Mouse (Mus musculus): ENCODE data around the gene Maml3. TPM values are rescaled to one million over a fixed set of nuclear protein-coding genes. Genes with fewer than 3 reads are reported as not detected.
A peak's percentile ranks its signal among the peaks of the same experiment; 100 is the strongest.

Maml3 gene
- polyA plus RNA-seq, 1 experiment from 2014 or later = 5.6 TPM

GRCm38 (mm10) chr3:51888295-51888661 lies 216.6 kb downstream of the Maml3 start:
- H3K27ac ChIP-seq (ENCODE audit: low read length) = no peak overlapping the region
- TF ChIP-seq EP300 (IDR thresholded peaks at IDR 0.05) (no peak), CTCF (IDR thresholded peaks at IDR 0.05) (no peak)
- no peaks in the 10 kb centered on the region for H3K36me3 ChIP-seq (ENCODE audit: insufficient read depth, low read length)
- ATAC-seq = 0 out of 2 replicates have a peak, but pooled peaks have one; percentile 29
- H3K4me1 ChIP-seq (ENCODE audit: insufficient read depth, low read depth, low read length) = peaks cover 31% of the 10 kb centered on the region
- H3K27me3 ChIP-seq (replicated peaks; ENCODE audit: insufficient read depth, low read length) = no peaks in the 10 kb centered on the region
- DNase-seq (ENCODE audit: low spot score) = peak; percentile 55
- H3K4me2 ChIP-seq (replicated peaks; ENCODE audit: low read depth, low read length) = 0 out of 2 replicates have a peak overlapping the region, but pooled peaks have one; percentile 14
- H3K9ac ChIP-seq (replicated peaks; ENCODE audit: low read depth) = no peak overlapping the region
- H3K4me3 ChIP-seq (ENCODE audit: low read depth, low read length) = no peak overlapping the region
- WGBS = 4% methylated on average over 7 of the region's 8 CpGs
- no peaks in the 10 kb centered on the region for H3K9me3 ChIP-seq (ENCODE audit: low read length)

- Histone ChIP-seq H3K4me2 (replicated peaks; ENCODE audit: low read depth, low read length) (no peak overlapping the region), H3K36me3 (ENCODE audit: insufficient read depth, low read length) (no peaks in the 10 kb centered on the region), H3K27ac (ENCODE audit: low read length) (no peak overlapping the region), H3K27me3 (replicated peaks; ENCODE audit: insufficient read depth, low read length) (no peaks in the 10 kb centered on the region), H3K4me1 (ENCODE audit: insufficient read depth, low read depth, low read length) (peaks cover 36% of the 10 kb centered on the region), H3K9me3 (ENCODE audit: low read length) (no peaks in the 10 kb centered on the region), H3K9ac (replicated peaks; ENCODE audit: low read depth) (no peak overlapping the region), H3K4me3 (ENCODE audit: low read depth, low read length) (no peak overlapping the region)
- ATAC-seq = peak; percentile 42; the same call in 1 of the 2 replicates
- no peak for TF ChIP-seq CTCF (IDR thresholded peaks at IDR 0.05)
- TF ChIP-seq EP300 (IDR thresholded peaks at IDR 0.05) = no peak
- 28% methylated on average over 5 of the region's 5 CpGs for WGBS
- no peak for DNase-seq (ENCODE audit: low spot score)
Observed at GRCm38 (mm10) chr3:51885920-51886319, 219.0 kb downstream of the Maml3 start.

GRCm38 (mm10) chr3:51885487-51885886 lies 219.4 kb downstream of the Maml3 start:
- H3K9ac ChIP-seq (replicated peaks; ENCODE audit: low read depth) = no peak overlapping the region
- WGBS = 81% methylated on average over 5 of the region's 5 CpGs
- ATAC-seq (no peak), DNase-seq (ENCODE audit: low spot score) (no peak)
- H3K36me3 ChIP-seq (ENCODE audit: insufficient read depth, low read length) = no peaks in the 10 kb centered on the region
- no peak overlapping the region for H3K27ac ChIP-seq (ENCODE audit: low read length)
- TF ChIP-seq CTCF (IDR thresholded peaks at IDR 0.05) (no peak), EP300 (IDR thresholded peaks at IDR 0.05) (no peak)
- no peaks in the 10 kb centered on the region for H3K9me3 ChIP-seq (ENCODE audit: low read length)
- H3K4me1 ChIP-seq (ENCODE audit: insufficient read depth, low read depth, low read length) = peaks cover 36% of the 10 kb centered on the region
- no peak overlapping the region for H3K4me2 ChIP-seq (replicated peaks; ENCODE audit: low read depth, low read length)
- no peaks in the 10 kb centered on the region for H3K27me3 ChIP-seq (replicated peaks; ENCODE audit: insufficient read depth, low read length)
- no peak overlapping the region for H3K4me3 ChIP-seq (ENCODE audit: low read depth, low read length)

GRCm38 (mm10) chr3:51881981-51882380 lies 222.9 kb downstream of the Maml3 start:
- Histone ChIP-seq H3K4me3 (ENCODE audit: low read depth, low read length) (no peak overlapping the region), H3K27me3 (replicated peaks; ENCODE audit: insufficient read depth, low read length) (no peaks in the 10 kb centered on the region), H3K9ac (replicated peaks; ENCODE audit: low read depth) (no peak overlapping the region), H3K27ac (ENCODE audit: low read length) (no peak overlapping the region), H3K36me3 (ENCODE audit: insufficient read depth, low read length) (no peaks in the 10 kb centered on the region), H3K4me1 (ENCODE audit: insufficient read depth, low read depth, low read length) (peaks cover 16% of the 10 kb centered on the region), H3K9me3 (ENCODE audit: low read length) (no peaks in the 10 kb centered on the region), H3K4me2 (replicated peaks; ENCODE audit: low read depth, low read length) (no peak overlapping the region)
- 18% methylated on average over 10 of the region's 10 CpGs for WGBS
- DNase-seq (ENCODE audit: low spot score) = peak; percentile 67
- TF ChIP-seq CTCF (IDR thresholded peaks at IDR 0.05) (peak; percentile 28), EP300 (IDR thresholded peaks at IDR 0.05) (no peak)
- peak; percentile 68 for ATAC-seq

- H3K4me1 ChIP-seq (ENCODE audit: insufficient read depth, low read depth, low read length) = peaks cover 16% of the 10 kb centered on the region
- ATAC-seq (no peak), DNase-seq (ENCODE audit: low spot score) (no peak)
- no peak overlapping the region for H3K27ac ChIP-seq (ENCODE audit: low read length)
- no peaks in the 10 kb centered on the region for H3K36me3 ChIP-seq (ENCODE audit: insufficient read depth, low read length)
- TF ChIP-seq CTCF (IDR thresholded peaks at IDR 0.05) = no peak
- TF ChIP-seq EP300 (IDR thresholded peaks at IDR 0.05) = no peak
- no peaks in the 10 kb centered on the region for H3K27me3 ChIP-seq (replicated peaks; ENCODE audit: insufficient read depth, low read length)
- WGBS = 40% methylated on average over 2 of the region's 2 CpGs
- no peaks in the 10 kb centered on the region for H3K9me3 ChIP-seq (ENCODE audit: low read length)
- H3K4me2 ChIP-seq (replicated peaks; ENCODE audit: low read depth, low read length) = no peak overlapping the region
- no peak overlapping the region for H3K9ac ChIP-seq (replicated peaks; ENCODE audit: low read depth)
- H3K4me3 ChIP-seq (ENCODE audit: low read depth, low read length) = no peak overlapping the region
Observed at GRCm38 (mm10) chr3:51881393-51881792, 223.5 kb downstream of the Maml3 start.

GRCm38 (mm10) chr3:51880506-51881036 lies 224.3 kb downstream of the Maml3 start:
- H3K9ac ChIP-seq (replicated peaks; ENCODE audit: low read depth) = no peak overlapping the region
- H3K36me3 ChIP-seq (ENCODE audit: insufficient read depth, low read length) = no peaks in the 10 kb centered on the region
- no peak overlapping the region for H3K4me2 ChIP-seq (replicated peaks; ENCODE audit: low read depth, low read length)
- ATAC-seq (no peak), DNase-seq (ENCODE audit: low spot score) (peak; percentile 84)
- no peak overlapping the region for H3K27ac ChIP-seq (ENCODE audit: low read length)
- TF ChIP-seq CTCF (IDR thresholded peaks at IDR 0.05) (no peak), EP300 (IDR thresholded peaks at IDR 0.05) (no peak)
- no peaks in the 10 kb centered on the region for H3K27me3 ChIP-seq (replicated peaks; ENCODE audit: insufficient read depth, low read length)
- H3K9me3 ChIP-seq (ENCODE audit: low read length) = no peaks in the 10 kb centered on the region
- WGBS = 76% methylated on average over 8 of the region's 8 CpGs
- H3K4me3 ChIP-seq (ENCODE audit: low read depth, low read length) = no peak overlapping the region
- peaks cover 11% of the 10 kb centered on the region; the same call in 1 of the 2 replicates for H3K4me1 ChIP-seq (ENCODE audit: insufficient read depth, low read depth, low read length)

Measured in lung, postnatal 0 days (tissue).